Mouse (Mus musculus): ENCODE results near the gene Dgkb. TPM values are rescaled to one million over a fixed set of nuclear protein-coding genes. Genes with fewer than 3 reads are reported as not detected.

Dgkb gene
- polyA plus RNA-seq, 1 experiment from 2014 or later: 3.5 TPM

GRCm38 (mm10) chr12:38361491-38361890 lies 544.0 kb downstream of the Dgkb start:
- H3K27ac ChIP-seq (ENCODE audit: low read depth): no peak overlapping the region
- WGBS: 91% methylated on average over 4 of the region's 4 CpGs

GRCm38 (mm10) chr12:38371597-38371996 lies 554.1 kb downstream of the Dgkb start:
- H3K36me3 ChIP-seq (ENCODE audit: insufficient read depth): no peaks in the 10 kb centered on the region
- no peaks in the 10 kb centered on the region for H3K4me1 ChIP-seq (ENCODE audit: insufficient read depth)
- no peak overlapping the region for H3K27ac ChIP-seq (ENCODE audit: low read depth)
- H3K27me3 ChIP-seq (ENCODE audit: insufficient read depth, low read length): no peaks in the 10 kb centered on the region
- DNase-seq: no peak
- H3K9ac ChIP-seq: no peak overlapping the region
- no peak for ATAC-seq (ENCODE audit: insufficient read depth)
- H3K4me2 ChIP-seq: no peak overlapping the region
- H3K4me3 ChIP-seq (ENCODE audit: low read depth, low read length): no peak overlapping the region
- 71% methylated on average over 2 of the region's 2 CpGs for WGBS
- no peak for TF ChIP-seq CTCF (IDR thresholded peaks at IDR 0.05; ENCODE audit: low read depth)
- no peaks in the 10 kb centered on the region for H3K9me3 ChIP-seq (ENCODE audit: low read depth, low read length)

More at GRCm38 (mm10) chr12:38361491-38361890, 544.0 kb downstream of the Dgkb start:
- Histone ChIP-seq H3K4me3 (ENCODE audit: low read depth, low read length) (no peak overlapping the region), H3K9me3 (ENCODE audit: low read depth, low read length) (no peaks in the 10 kb centered on the region), H3K27me3 (ENCODE audit: insufficient read depth, low read length) (no peaks in the 10 kb centered on the region), H3K4me2 (no peak overlapping the region), H3K9ac (no peak overlapping the region), H3K36me3 (ENCODE audit: insufficient read depth) (no peaks in the 10 kb centered on the region), H3K4me1 (ENCODE audit: insufficient read depth) (no peaks in the 10 kb centered on the region)
- DNase-seq (no peak), ATAC-seq (ENCODE audit: insufficient read depth) (no peak)
- no peak for TF ChIP-seq CTCF (IDR thresholded peaks at IDR 0.05; ENCODE audit: low read depth)

- ATAC-seq (ENCODE audit: insufficient read depth) (no peak), DNase-seq (no peak)
- Histone ChIP-seq H3K27ac (ENCODE audit: low read depth) (no peak overlapping the region), H3K27me3 (ENCODE audit: insufficient read depth, low read length) (no peaks in the 10 kb centered on the region), H3K9ac (no peak overlapping the region), H3K4me3 (ENCODE audit: low read depth, low read length) (no peak overlapping the region), H3K4me1 (ENCODE audit: insufficient read depth) (no peaks in the 10 kb centered on the region), H3K9me3 (ENCODE audit: low read depth, low read length) (no peaks in the 10 kb centered on the region), H3K36me3 (ENCODE audit: insufficient read depth) (no peaks in the 10 kb centered on the region), H3K4me2 (no peak overlapping the region)
- 37% methylated on average over 3 of the region's 3 CpGs for WGBS
- no peak for TF ChIP-seq CTCF (IDR thresholded peaks at IDR 0.05; ENCODE audit: low read depth)
Measured at GRCm38 (mm10) chr12:38374159-38374558, 556.6 kb downstream of the Dgkb start.

- 58% methylated on average over 6 of the region's 6 CpGs for WGBS
- TF ChIP-seq CTCF (IDR thresholded peaks at IDR 0.05; ENCODE audit: low read depth): no peak
- H3K4me3 ChIP-seq (ENCODE audit: low read depth, low read length): no peak overlapping the region
Measured at GRCm38 (mm10) chr12:38385942-38386341, 568.4 kb downstream of the Dgkb start.

GRCm38 (mm10) chr12:38386991-38387390 lies 569.5 kb downstream of the Dgkb start:
- ATAC-seq (ENCODE audit: insufficient read depth) (no peak), DNase-seq (peak; percentile 32)
- 0 out of 2 replicates have a peak overlapping the region, but pooled peaks have one; percentile 63 for H3K27ac ChIP-seq (ENCODE audit: low read depth)

More at GRCm38 (mm10) chr12:38385942-38386341, 568.4 kb downstream of the Dgkb start:
- Histone ChIP-seq H3K4me1 (ENCODE audit: insufficient read depth) (0 out of 2 replicates have a peak, but pooled peaks cover 4% of the 10 kb centered on the region), H3K27me3 (ENCODE audit: insufficient read depth, low read length) (no peaks in the 10 kb centered on the region), H3K4me2 (no peak overlapping the region), H3K9me3 (ENCODE audit: low read depth, low read length) (no peaks in the 10 kb centered on the region), H3K27ac (ENCODE audit: low read depth) (no peak overlapping the region; the same call in 1 of the 2 replicates), H3K9ac (no peak overlapping the region), H3K36me3 (ENCODE audit: insufficient read depth) (no peaks in the 10 kb centered on the region)
- no peak for DNase-seq
- ATAC-seq (ENCODE audit: insufficient read depth): no peak

GRCm38 (mm10) chr12:38387654-38388053 lies 570.1 kb downstream of the Dgkb start:
- DNase-seq (peak; percentile 79), ATAC-seq (ENCODE audit: insufficient read depth) (no peak)
- H3K27me3 ChIP-seq (ENCODE audit: insufficient read depth, low read length): no peaks in the 10 kb centered on the region
- no peaks in the 10 kb centered on the region for H3K36me3 ChIP-seq (ENCODE audit: insufficient read depth)
- no peak overlapping the region for H3K4me2 ChIP-seq
- no peak for TF ChIP-seq CTCF (IDR thresholded peaks at IDR 0.05; ENCODE audit: low read depth)
- 37% methylated on average over 2 of the region's 2 CpGs for WGBS
- no peak overlapping the region for H3K27ac ChIP-seq (ENCODE audit: low read depth)
- no peaks in the 10 kb centered on the region for H3K9me3 ChIP-seq (ENCODE audit: low read depth, low read length)
- no peak overlapping the region for H3K9ac ChIP-seq
- H3K4me3 ChIP-seq (ENCODE audit: low read depth, low read length): no peak overlapping the region
- H3K4me1 ChIP-seq (ENCODE audit: insufficient read depth): 0 out of 2 replicates have a peak, but pooled peaks cover 4% of the 10 kb centered on the region

More at GRCm38 (mm10) chr12:38386991-38387390, 569.5 kb downstream of the Dgkb start:
- Histone ChIP-seq H3K27me3 (ENCODE audit: insufficient read depth, low read length) (no peaks in the 10 kb centered on the region), H3K9me3 (ENCODE audit: low read depth, low read length) (no peaks in the 10 kb centered on the region), H3K4me1 (ENCODE audit: insufficient read depth) (0 out of 2 replicates have a peak, but pooled peaks cover 4% of the 10 kb centered on the region), H3K9ac (no peak overlapping the region), H3K4me2 (no peak overlapping the region), H3K36me3 (ENCODE audit: insufficient read depth) (no peaks in the 10 kb centered on the region), H3K4me3 (ENCODE audit: low read depth, low read length) (no peak overlapping the region)
- 44% methylated on average over 1 of the region's 1 CpGs for WGBS
- no peak for TF ChIP-seq CTCF (IDR thresholded peaks at IDR 0.05; ENCODE audit: low read depth)

GRCm38 (mm10) chr12:38388243-38388642 lies 570.7 kb downstream of the Dgkb start:
- ATAC-seq (ENCODE audit: insufficient read depth) (no peak), DNase-seq (peak; percentile 24)
- Histone ChIP-seq H3K4me1 (ENCODE audit: insufficient read depth) (0 out of 2 replicates have a peak, but pooled peaks cover 4% of the 10 kb centered on the region), H3K4me2 (no peak overlapping the region), H3K9ac (no peak overlapping the region), H3K9me3 (ENCODE audit: low read depth, low read length) (no peaks in the 10 kb centered on the region), H3K4me3 (ENCODE audit: low read depth, low read length) (no peak overlapping the region), H3K27me3 (ENCODE audit: insufficient read depth, low read length) (no peaks in the 10 kb centered on the region), H3K36me3 (ENCODE audit: insufficient read depth) (no peaks in the 10 kb centered on the region), H3K27ac (ENCODE audit: low read depth) (no peak overlapping the region)
- 29% methylated on average over 5 of the region's 5 CpGs for WGBS
- TF ChIP-seq CTCF (IDR thresholded peaks at IDR 0.05; ENCODE audit: low read depth): no peak

Measured in lung, embryonic 14.5 days (tissue).